Mouse (Mus musculus) macrophage (primary cell): ENCODE measurements at regions not wholly inside any gene's neighbourhood (a gene's known extent, or its start where the extent isn't known, plus 50 kb on each side); places are given as distances from the start of the nearest gene placed in this dataset.

Source experiments
- H3K27ac ChIP-seq: fragments of 350-480 bp; formaldehyde crosslinking; 2 replicates; pipeline ENCODE4 v1.9.0; 2021
- H3K36me3 ChIP-seq: fragments of 350-480 bp; formaldehyde crosslinking; 2 replicates; pipeline ENCODE4 v1.9.0; 2021; ENCODE audit errors: inconsistent target
- H3K4me3 ChIP-seq: fragments of 350-480 bp; formaldehyde crosslinking; 2 replicates; pipeline ENCODE4 v1.9.0; 2021; ENCODE audit errors: inconsistent target
- H3K79me2 ChIP-seq: fragments of 350-480 bp; formaldehyde crosslinking; 2 replicates; pipeline ENCODE4 v1.9.0; 2021; ENCODE audit errors: inconsistent target
- WGBS: methylation state at CpG from one replicate; pipeline ENCODE4 v1.1.7; 2026; ENCODE audit warnings: inconsistent platforms; ENCODE audit not compliant: missing documents; 5-methylcytosine and 5-hydroxymethylcytosine counted together

DNA sequence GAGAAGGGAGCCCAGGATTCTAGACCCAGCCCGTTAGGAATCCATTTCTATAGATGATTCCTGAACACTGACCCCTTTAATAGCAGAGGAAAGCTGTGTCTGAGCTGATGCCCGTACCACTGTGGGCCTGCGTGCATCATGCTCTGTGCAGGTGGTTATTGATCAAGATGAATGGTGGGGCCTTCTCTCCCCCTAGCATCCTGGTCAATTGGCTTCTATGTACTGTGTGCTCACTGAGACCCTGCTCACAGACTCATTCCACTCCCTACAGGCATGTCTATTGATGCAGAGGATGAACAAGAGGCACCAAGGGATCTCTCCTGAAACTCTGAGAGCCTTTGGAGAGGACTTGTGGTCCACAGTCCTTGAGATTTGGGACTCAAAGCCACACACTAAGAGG, 260.5 kb downstream of the Matn1 start:
- WGBS: 93% methylated on average over 3 of the region's 3 CpGs
- H3K36me3 ChIP-seq: no peaks in the 10 kb centered on the region
- no peaks in the 10 kb centered on the region for H3K79me2 ChIP-seq
- H3K4me3 ChIP-seq: no peak overlapping the region
- no peak overlapping the region for H3K27ac ChIP-seq

DNA sequence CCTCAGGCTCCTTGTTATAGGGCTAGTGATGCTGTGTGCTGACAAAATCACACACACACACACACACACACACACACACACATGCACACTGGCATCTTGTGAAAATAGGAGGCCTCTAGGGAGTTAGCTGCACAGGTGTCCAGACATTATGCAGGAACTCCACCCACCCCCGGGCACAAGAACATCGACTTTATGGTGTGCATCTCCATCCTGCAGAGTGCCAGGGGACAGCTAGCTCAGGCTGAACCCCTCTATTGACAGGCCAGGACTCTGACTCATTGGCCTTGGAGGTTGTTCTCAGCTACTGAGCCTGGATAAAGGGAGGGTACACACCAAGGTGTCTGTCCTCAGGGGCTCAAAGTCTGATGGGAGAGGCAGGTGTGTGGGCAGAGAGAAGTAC, 260.9 kb downstream of the Matn1 start:
- Histone ChIP-seq H3K4me3 (no peak overlapping the region), H3K27ac (no peak overlapping the region), H3K79me2 (no peaks in the 10 kb centered on the region), H3K36me3 (no peaks in the 10 kb centered on the region)
- WGBS: 91% methylated on average over 2 of the region's 2 CpGs

DNA sequence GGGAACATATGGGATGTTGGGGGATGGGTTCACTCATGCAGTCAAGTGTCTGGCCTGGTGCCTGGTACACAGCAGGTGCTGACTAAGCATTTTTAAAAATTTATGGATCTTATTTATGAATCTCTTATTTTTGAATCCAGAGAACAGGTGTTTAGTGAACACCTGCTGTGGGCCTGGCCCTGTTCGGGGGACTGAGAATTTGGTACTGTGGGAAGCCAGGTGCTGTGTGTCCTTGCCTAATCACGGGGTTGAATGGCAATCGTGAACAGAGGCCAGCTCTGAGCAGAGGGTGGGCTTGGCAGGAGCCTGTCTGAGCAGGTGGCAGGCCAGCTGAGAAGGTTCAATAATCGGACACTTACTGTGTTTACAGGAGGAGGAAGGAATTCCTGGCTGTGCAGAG, 261.5 kb downstream of the Matn1 start:
- Histone ChIP-seq H3K27ac (no peak overlapping the region), H3K4me3 (no peak overlapping the region), H3K79me2 (no peaks in the 10 kb centered on the region), H3K36me3 (no peaks in the 10 kb centered on the region)
- 90% methylated on average over 4 of the region's 4 CpGs for WGBS

DNA sequence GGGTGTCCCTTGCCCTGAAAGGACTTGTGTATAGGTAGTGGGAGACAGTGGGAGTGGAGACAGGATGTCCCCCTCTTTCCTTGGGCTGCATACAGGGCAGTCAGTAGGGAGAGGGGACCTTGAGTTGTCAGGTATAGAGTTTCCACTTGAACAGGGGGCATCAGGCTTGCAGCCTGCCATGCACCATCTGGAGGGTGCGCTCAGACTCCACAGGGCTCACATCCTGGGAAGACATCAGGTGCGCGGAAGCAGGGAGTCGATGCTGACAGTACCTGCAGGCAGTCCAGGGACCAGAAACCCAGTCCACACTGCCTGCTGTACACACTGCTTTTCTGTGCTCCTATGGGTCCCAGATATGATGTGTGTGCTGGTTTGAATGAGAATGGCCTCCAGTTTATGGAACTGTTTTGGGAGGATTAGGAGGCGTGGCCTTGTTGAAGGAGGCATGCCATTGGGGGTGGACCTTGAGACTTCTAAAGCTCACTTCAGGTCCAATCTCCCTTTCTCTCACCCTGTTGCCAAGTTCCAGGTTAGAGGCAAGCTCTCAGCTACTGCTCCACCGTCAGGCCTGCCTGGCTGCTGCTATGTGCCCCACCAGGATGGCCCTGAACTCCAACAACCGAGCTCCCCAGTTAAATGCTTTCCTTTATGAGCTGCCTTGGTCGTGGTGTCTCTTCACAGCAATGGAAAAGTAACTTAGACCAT, 262.1 kb downstream of the Matn1 start:
- WGBS: 84% methylated on average over 7 of the region's 8 CpGs
- H3K4me3 ChIP-seq: no peak overlapping the region
- no peak overlapping the region for H3K27ac ChIP-seq
- no peaks in the 10 kb centered on the region for H3K36me3 ChIP-seq
- no peaks in the 10 kb centered on the region for H3K79me2 ChIP-seq

DNA sequence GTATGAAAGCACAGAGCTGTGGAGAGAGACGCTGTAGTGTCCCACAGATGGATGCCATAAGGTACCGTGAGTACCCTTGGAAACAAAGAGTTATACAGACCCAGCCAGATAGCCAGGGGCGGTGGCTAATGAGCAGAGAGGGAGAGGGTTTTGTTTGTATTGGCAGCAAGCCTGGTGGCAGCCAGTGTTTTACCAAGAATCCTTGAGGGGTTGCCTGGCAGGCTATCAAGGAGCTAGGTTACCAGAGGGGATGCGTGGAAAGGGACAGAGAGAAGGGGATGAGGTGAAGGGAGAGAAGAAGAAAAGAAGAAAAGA, 262.7 kb downstream of the Matn1 start:
- no peaks in the 10 kb centered on the region for H3K36me3 ChIP-seq
- H3K4me3 ChIP-seq: no peak overlapping the region
- H3K79me2 ChIP-seq: no peaks in the 10 kb centered on the region
- 85% methylated on average over 4 of the region's 4 CpGs for WGBS
- no peak overlapping the region for H3K27ac ChIP-seq

DNA sequence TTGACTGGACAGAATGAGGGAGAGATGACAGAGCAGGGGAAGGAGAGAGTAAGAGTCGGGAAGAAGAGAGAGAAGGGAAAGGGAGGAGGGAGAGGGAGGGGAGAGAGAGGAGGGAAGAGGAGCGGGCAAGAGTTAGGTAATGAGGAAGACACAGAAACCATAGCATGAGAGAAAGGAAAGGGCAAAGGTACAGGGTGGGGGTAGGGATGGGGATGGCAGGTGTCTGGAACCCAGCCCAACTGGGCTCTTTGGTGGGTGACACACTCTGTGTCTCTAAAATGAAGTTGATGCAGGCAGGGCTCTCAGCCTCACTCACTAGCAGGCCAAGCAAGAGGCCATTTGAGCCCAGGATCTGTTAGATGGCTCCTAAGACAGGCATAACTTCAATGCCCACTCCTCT, 263.1 kb downstream of the Matn1 start:
- Histone ChIP-seq H3K27ac (no peak overlapping the region), H3K4me3 (no peak overlapping the region), H3K79me2 (no peaks in the 10 kb centered on the region), H3K36me3 (no peaks in the 10 kb centered on the region)
- WGBS: 79% methylated on average over 2 of the region's 2 CpGs

DNA sequence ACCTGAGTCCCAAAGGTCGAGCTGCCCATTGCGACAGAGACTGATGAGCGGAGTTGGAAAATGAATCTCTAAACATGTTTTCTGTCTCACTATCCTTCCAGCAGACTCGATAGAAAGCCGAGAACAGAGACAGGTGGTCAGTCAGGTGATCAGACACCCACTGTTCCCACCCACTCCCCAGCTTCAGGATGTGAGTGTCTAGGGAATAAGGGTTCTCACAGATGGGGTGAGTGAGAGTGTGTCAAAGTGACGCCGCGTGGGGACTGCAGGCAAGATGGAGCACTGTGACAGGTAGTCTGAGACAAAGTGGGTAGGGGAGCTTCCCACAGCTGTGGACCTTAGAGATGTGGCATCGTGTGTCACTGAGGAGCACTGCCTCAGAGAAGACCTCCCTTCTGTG, 264.0 kb downstream of the Matn1 start:
- no peak overlapping the region for H3K27ac ChIP-seq
- WGBS: 88% methylated on average over 9 of the region's 9 CpGs
- H3K79me2 ChIP-seq: no peaks in the 10 kb centered on the region
- no peak overlapping the region for H3K4me3 ChIP-seq
- no peaks in the 10 kb centered on the region for H3K36me3 ChIP-seq

DNA sequence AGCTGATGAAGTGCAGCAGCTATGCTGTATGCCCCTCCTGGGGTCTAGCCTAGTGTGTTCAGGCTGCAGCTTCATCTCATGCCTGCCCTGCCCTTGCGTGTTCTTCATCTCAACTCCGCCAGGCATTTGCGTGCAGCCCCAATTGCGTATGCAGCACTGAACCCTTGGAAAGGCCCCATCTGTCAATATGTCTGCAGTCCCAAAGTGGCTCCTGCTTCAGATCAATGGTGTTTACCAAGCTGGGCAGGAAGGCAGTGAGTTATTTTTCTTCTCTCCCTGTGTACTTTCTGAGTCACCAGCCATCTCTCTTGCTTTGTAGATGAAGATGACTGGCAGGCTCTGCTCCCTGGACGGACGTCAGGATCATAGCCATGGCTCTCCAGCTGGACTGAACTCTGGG, 264.5 kb downstream of the Matn1 start:
- Histone ChIP-seq H3K36me3 (no peaks in the 10 kb centered on the region), H3K4me3 (no peak overlapping the region), H3K79me2 (no peaks in the 10 kb centered on the region), H3K27ac (no peak overlapping the region)
- 88% methylated on average over 6 of the region's 6 CpGs for WGBS

DNA sequence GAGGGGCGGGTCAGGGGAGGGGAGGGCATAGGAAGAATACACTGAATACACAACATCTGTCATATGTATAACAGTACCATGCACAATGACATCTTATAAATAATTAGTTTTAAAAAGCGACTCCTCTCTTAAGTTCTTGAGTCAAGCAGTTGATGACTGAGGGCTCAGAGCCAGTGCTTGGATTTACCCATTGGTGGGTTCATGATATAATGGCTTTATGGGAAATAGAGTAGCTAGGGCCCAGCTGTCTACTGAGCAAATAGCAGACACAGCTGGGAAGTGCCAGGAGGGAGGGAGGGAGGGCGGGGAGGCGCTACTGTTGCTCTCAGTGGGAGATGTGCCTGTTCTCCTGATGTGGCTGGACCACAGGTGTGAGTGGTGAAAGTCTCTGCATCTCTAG, 268.5 kb downstream of the Matn1 start:
- Histone ChIP-seq H3K27ac (no peak overlapping the region), H3K36me3 (no peaks in the 10 kb centered on the region), H3K79me2 (no peaks in the 10 kb centered on the region), H3K4me3 (no peak overlapping the region)
- WGBS: 72% methylated on average over 4 of the region's 4 CpGs

DNA sequence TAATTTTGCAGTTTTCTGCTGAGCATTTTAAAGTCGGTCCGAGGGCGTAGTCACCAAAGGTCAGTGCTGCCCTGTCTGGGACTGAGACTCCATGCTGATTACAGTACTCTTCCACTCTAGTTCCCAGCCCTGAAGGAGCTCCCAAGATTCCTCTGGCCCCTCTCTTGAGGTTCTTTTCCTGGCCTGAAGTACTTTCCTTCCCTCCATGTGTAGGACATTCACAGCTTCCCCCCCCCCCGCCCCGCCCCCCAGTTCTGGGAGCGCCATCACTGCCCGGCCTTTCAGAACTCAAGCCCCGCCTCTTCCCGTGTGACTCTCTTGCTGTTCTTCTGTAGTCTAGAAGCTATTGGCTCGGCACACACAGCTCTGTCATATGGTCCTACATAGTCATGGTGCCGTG, 271.5 kb downstream of the Matn1 start:
- no peaks in the 10 kb centered on the region for H3K79me2 ChIP-seq
- no peaks in the 10 kb centered on the region for H3K36me3 ChIP-seq
- WGBS: 82% methylated on average over 11 of the region's 11 CpGs
- no peak overlapping the region for H3K27ac ChIP-seq
- no peak overlapping the region for H3K4me3 ChIP-seq

DNA sequence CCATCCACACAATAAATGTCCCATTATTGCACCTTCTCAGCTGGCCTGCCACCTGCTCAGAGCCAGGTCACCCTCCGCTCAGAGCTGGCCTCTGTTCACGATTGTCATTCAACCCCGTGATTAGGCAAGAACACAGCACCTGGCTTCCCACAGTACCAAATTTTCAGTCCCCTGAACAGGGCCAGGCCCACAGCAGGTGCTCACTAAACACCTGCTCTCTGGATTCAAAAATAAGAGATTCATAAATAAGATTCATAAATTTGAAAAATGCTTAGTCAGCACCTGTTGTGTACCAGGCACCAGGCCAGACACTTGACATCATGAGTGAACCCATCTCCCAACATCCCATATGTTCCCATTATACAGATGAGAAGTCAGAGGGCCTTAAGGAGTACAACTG, 272.2 kb downstream of the Matn1 start:
- H3K36me3 ChIP-seq: no peaks in the 10 kb centered on the region
- no peak overlapping the region for H3K4me3 ChIP-seq
- H3K27ac ChIP-seq: no peak overlapping the region
- 80% methylated on average over 3 of the region's 3 CpGs for WGBS
- H3K79me2 ChIP-seq: no peaks in the 10 kb centered on the region

DNA sequence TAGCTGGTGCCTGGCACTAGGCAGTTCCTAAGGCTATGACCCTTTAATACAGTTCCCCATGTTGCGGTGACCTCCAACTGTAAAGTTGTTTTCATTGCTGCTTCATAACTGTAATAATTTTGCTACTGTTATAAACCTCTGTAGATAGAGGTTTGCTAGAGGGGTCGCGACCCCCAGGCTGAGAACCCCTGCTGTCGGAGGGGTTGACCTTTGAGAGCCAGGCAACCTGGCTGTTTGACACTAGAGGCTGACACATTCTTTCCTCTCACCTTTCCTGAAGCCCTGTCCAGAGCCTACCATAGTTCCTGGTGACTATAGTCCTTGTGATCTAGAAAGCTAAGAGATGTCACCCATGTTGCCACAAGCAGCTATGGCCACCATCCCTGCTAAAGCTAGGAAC, 272.9 kb downstream of the Matn1 start:
- Histone ChIP-seq H3K4me3 (no peak overlapping the region), H3K27ac (no peak overlapping the region), H3K36me3 (no peaks in the 10 kb centered on the region), H3K79me2 (no peaks in the 10 kb centered on the region)
- 97% methylated on average over 4 of the region's 4 CpGs for WGBS

DNA sequence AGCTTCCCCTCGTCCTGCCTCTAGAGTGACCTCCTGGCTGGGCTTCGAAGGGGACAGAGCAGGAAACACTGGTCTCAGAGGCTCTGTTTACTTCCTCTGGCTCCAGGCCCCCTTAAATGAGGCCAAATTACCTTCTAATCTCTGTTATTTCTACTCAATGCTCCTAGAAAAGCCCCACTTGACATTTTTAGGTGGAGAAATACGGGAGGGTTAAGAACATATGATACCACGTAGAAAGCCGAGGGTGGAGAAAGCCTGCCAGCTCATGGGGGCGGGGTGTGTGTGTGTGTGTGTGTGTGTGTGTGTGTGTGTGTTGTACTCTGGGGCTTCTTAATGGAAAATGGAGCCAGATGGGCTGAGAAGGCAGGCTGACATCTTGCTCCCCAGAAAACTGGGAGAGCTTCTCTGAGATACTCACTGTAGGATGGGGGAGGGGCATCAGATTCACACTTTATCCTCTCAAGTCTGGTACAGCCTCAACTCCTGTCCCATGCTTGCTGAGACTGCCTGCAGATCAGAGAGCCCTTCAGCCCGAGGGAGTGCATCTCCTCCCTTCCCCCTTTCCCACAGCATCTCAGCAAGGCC, 273.5 kb downstream of the Matn1 start:
- no peak overlapping the region for H3K4me3 ChIP-seq
- 27% methylated on average over 7 of the region's 7 CpGs for WGBS
- H3K79me2 ChIP-seq: no peaks in the 10 kb centered on the region
- no peaks in the 10 kb centered on the region for H3K36me3 ChIP-seq
- no peak overlapping the region for H3K27ac ChIP-seq

DNA sequence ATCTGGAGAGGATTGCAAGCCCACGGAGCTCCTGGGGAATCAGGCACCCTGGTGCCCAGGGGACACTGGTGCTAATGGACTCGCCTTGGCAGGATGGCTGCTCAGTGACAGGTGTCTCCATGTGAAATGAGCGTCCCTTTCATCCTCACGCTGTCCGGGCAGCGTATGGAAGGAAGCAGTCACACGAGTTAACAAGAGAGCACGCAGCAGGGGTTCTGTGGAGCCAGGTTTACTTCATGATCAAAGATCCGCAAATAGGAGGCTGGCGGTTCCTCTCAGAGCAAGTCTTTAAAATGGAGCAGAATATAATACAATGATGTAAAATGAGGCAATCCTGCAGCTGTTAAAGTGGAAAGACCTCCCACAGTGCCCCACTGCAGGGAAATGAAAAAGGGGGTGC, 276.8 kb downstream of the Matn1 start:
- 86% methylated on average over 10 of the region's 10 CpGs for WGBS

DNA sequence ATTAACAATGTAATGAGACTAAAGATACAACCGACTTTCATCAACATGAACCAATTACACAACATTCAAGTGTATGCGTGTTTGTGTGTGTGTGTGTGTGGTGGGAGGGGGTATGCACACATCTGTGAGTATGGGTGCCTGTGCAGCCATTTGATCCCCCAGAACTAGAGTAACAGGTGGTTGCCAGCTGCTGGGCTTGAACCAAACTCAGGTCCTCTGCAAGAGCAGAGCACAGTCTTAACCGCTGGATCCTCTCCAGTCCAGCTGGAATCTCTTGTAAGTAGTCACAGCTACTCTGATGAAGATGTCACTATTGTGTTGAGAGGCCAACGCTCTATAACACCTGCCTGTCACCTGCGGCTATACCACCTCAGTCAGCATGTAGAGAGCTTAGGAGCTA, 286.2 kb downstream of the Matn1 start:
- Histone ChIP-seq H3K79me2 (no peaks in the 10 kb centered on the region), H3K36me3 (no peaks in the 10 kb centered on the region), H3K4me3 (no peak overlapping the region), H3K27ac (no peak overlapping the region)
- WGBS: 98% methylated on average over 4 of the region's 5 CpGs

More for the DNA sequence above, 276.8 kb downstream of the Matn1 start:
- Histone ChIP-seq H3K27ac (no peak overlapping the region), H3K36me3 (no peaks in the 10 kb centered on the region), H3K79me2 (no peaks in the 10 kb centered on the region), H3K4me3 (no peak overlapping the region)

DNA sequence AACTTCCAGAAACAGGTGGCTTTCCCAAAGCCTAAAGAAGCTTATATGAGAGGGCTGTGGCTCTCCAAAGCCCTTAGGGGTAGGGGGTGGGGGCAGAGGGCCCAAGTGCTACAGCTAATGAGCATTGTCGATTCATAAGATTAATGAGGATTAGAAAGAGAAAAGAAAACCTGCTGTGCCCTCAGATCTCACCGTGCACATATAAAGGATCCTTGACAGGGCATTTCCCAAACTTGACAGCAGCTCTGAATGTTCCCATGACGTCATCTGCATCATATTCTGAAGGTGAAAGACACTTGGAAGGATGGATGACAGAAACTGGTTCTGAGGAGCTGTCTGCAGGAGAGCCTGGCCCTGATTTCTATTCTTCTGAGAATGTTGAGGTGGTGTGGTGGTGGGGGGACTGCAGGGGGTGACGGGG, 292.4 kb downstream of the Matn1 start:
- Histone ChIP-seq H3K4me3 (no peak overlapping the region), H3K79me2 (no peaks in the 10 kb centered on the region), H3K36me3 (no peaks in the 10 kb centered on the region), H3K27ac (no peak overlapping the region)
- WGBS: 81% methylated on average over 4 of the region's 4 CpGs
